Mouse (Mus musculus): ENCODE results near the gene Unc45b.
A peak's percentile ranks its signal among the peaks of the same experiment; 100 is the strongest.

The Unc45b gene

GRCm38 (mm10) chr11:82910250-82910649, at the start of gene Unc45b:
Unc45b (plus strand) TSS chr11:82910550.
- no peak for DNase-seq (ENCODE audit: low read depth in 2 of 2, low spot score in 2 of 2)

DNA sequence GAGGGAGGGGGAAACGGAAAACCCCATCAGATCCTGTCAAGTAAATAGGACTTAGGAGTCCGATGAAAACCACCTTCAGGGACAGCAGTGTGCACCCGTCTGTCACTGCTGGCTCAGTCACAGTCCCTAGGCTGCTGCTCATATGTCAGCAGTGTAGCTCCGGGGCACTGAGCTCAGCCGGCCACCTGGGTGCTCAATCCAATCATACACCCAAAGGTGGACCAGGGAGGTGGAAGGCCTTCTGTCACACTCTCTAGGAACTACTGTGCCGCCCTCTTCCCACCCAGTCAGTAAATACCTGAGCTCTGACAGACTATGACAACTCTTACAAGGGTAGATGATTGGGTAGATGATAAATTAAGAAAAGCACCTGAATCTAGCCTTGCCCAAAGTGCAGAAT, 49.6 kb upstream of the Unc45b start:
- DNase-seq (ENCODE audit: low read depth in 2 of 2, low spot score in 2 of 2): no peak

GRCm38 (mm10) chr11:82861558-82861957, 48.8 kb upstream of the Unc45b start:
- no peak for DNase-seq (ENCODE audit: low read depth in 2 of 2, low spot score in 2 of 2)

DNA sequence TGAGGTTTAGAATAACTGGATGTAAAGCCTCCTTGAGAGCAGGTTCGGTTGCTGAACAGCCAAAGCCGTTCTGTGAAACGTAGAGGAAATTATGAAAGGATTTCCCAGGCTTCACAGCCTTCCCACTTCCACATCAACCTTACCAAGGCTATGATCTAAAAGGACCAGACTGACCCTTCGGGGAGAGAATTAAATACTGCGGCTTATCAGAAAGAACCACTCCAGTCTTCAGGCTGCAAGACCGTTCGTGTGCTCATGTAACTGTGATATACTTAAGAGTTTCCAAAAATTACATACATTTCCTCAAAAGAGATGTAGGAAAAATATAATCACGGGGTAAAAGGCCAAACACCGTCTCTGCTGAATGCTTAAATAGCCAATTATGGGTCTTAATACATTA, 47.7 kb upstream of the Unc45b start:
- DNase-seq (ENCODE audit: low read depth in 2 of 2, low spot score in 2 of 2): no peak

DNA sequence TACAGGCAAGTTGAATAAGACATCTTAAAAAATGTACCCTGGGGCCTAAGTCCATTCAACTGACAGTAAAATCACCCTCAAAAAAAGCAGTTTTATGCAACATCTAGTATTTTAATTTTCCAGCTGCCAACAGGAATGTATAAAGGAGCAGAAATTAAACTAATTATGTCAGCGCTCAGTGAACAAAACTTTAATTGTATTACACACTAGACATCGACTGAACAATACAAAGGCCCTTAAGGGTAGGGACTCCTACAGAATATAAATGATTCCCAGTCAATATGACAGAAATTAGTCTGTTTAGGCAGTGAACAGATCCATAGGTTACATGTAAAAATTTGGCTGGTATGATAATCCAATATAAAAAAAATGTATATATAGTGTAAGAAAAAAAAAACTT, 47.3 kb upstream of the Unc45b start:
- no peak for DNase-seq (ENCODE audit: low read depth in 2 of 2, low spot score in 2 of 2)

DNA sequence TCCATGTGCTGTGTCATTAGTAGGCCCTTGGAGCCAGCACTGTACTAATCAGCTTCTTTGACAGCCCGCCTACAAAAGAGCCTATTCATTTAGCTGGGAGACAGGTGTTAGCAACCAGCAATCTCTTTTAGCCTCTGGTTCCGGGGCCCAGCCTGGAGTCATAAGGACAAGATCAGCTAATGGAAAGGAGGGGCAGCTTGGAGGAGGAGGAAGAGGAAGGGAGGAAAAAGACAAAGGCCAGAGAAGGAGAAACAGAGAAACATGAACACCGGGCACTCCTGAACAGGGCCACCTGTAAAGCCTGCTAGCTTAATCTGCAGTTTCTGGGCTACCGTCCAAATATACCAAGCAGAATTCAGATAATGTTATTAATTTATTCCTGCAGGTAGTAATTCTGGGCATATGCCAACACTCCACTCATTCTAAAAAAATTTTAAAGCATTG, 46.8 kb upstream of the Unc45b start:
- DNase-seq (ENCODE audit: low read depth in 2 of 2, low spot score in 2 of 2): no peak

- DNase-seq (ENCODE audit: low read depth in 2 of 2, low spot score in 2 of 2): no peak
These were observed 44.4 kb upstream of the Unc45b start for GRCm38 (mm10) chr11:82865957-82866356.

DNA sequence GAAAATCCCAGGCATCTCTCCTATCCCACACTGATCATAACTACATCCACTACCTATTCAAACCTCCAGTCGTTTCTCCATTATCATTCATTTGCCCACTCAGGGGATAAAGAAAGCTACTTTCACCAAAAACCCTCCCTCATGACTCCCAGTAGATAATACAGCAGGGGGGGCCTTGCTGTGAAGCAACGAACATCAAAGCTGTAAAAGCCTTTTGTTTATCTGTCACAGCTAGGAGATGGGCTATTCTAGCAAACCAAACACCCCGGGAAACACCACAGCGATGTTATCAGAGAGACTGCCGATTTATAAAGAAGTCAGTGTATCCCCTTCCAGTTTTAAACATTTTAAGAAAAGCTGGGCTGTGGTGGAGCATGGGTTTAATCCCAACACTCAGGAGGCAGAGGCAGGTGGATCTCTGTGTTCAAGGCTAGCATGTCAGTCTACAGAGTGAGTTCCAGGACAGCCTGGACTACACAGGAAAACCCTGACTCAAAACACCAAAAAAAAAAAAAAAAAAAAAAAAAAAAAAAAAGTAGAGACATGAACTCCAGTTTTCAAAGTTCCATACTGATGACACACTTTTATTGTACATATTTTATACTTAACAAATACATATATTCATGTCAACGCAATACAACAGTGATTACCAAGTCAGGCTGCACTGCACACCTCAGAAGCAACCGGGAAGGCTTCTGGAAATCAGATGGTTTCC, 43.3 kb upstream of the Unc45b start:
- DNase-seq (ENCODE audit: low read depth in 2 of 2, low spot score in 2 of 2): no peak

- no peak for DNase-seq (ENCODE audit: low read depth in 2 of 2, low spot score in 2 of 2)
These were observed 42.4 kb upstream of the Unc45b start for GRCm38 (mm10) chr11:82867956-82868355.

- DNase-seq (ENCODE audit: low read depth in 2 of 2, low spot score in 2 of 2): peak in 1 of 2 experiments; percentile 50
These were observed 40.7 kb upstream of the Unc45b start for GRCm38 (mm10) chr11:82869506-82870172.

DNA sequence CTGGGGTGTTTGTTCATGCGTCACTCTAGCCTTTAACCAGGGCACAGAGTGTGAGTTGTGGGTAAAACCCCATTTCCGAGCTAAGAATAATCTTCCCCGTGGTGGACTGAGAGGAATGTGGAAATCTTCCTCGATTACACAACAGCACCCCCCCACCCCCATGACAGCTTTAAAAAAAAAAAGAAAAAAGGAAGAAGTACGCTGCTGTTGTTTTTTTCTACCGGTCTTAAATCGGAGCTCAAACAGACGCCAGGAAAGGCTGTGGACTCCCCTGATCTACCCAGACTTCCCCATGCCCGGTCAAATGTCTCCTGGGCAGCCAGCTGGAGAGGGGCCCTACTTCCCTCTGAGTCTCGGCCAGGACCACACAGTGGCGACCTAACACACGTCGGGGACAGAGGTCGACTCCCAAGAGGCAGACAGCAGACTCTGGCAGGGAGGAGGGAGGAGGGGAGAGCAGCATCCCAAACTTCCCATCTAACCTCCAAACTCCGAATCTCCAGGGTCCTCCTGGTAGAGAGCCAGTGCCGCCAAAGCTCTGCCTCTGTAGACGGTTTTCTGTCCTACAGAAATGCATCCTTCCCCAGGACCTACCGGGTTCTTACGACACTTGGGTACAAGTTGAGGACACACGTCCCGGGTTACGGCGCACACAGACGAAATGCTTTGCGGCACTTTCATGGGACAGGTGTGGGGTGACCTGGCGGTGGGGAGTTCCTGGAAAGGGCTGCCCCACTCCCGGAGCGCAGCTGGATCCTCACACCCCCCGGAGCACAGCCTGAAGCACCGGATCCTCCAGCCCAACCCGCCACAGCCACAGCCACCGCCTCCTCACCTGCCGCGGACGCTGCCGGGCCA, 39.9 kb upstream of the Unc45b start:
- DNase-seq (ENCODE audit: low read depth in 2 of 2, low spot score in 2 of 2): peak in 1 of 2 experiments; percentile 54

- peak; percentile 92 to 93 for DNase-seq (ENCODE audit: low read depth in 2 of 2, low spot score in 2 of 2)
These were observed 39.3 kb upstream of the Unc45b start, which contains the start of gene Rffl for GRCm38 (mm10) chr11:82871031-82871446. Rffl (minus strand) TSS chr11:82871210.

GRCm38 (mm10) chr11:82874924-82875323, 35.4 kb upstream of the Unc45b start:
- DNase-seq (ENCODE audit: low read depth in 2 of 2, low spot score in 2 of 2): no peak

GRCm38 (mm10) chr11:82875631-82876030, 34.7 kb upstream of the Unc45b start:
- DNase-seq (ENCODE audit: low read depth in 2 of 2, low spot score in 2 of 2): no peak

DNA sequence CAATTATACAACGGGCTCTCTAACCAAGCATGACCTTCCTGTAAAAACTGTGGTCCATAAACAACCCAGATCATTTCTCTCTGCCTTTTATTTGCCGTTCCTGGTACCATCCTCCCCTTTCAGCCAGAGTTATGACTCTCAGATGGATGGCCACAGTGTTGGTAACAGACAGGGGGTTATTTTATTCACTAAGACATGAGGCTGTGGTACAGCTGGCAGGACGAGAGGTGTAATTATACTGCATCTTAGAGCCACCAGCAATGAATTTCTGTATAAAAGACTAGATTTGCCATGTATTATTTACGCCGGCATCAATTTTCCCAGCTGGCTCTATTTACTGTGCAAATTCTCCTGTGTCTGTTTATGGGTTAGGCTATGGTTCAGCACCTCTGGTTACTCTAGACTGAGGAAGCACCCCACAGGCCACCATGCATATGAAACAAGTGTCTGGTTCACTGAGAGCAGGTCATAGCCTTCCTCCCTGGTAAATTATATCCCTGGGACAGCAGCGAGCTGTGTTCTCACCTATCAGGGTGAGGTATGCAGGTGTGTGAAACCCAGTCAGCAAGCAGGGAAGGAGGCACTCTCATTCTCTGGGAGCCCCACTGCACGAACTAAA, 32.5 kb upstream of the Unc45b start:
- no peak for DNase-seq (ENCODE audit: low read depth in 2 of 2, low spot score in 2 of 2)

DNA sequence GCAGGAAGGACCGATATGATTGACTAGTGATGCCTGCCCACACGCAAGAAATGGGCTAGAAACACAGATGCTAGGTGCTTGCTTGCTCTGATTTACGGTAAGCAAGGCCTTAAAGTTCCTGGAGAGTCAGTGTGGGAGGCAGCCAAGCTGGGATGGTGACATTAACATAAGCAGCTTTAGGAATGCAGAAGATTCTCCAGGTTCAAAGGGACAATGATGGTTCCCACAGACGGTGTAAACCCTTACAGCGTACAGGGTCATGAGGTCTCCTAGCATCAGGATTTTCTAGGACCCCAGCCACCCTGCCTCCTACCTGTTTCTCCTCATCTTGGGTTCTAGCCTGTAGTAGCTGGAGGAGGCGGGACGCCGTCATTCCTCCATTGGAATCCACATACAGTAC, 27.2 kb upstream of the Unc45b start:
- DNase-seq (ENCODE audit: low read depth in 2 of 2, low spot score in 2 of 2): no peak

- DNase-seq (ENCODE audit: low read depth in 2 of 2, low spot score in 2 of 2): no peak
These were observed 23.8 kb upstream of the Unc45b start for GRCm38 (mm10) chr11:82886559-82886958.

DNA sequence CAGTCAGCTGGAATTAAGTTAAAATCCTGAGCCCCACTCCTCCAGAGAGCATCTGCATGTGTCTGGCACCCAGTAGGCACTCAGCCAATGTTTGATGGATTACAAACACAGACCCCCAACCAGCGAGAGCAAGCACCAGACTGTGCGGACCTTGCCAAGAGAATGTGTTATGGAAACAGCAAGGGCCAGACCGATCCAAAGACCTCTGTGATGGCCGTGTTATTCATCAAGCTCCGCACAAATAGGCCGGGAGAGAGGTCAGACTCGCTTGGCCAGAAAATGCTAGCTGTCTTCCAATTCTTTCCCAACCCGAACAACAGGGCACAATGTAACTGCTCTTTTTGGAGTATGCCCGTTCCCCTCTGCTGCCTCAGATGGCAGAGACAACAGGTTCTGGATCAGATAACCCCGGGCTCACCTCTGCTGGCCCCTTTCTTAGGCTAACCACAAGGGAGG, 21.8 kb upstream of the Unc45b start:
- no peak for DNase-seq (ENCODE audit: low read depth in 2 of 2, low spot score in 2 of 2)

GRCm38 (mm10) chr11:82889524-82890341, 20.6 kb upstream of the Unc45b start:
- DNase-seq (ENCODE audit: low read depth in 2 of 2, low spot score in 2 of 2): peak in 1 of 2 experiments; percentile 4

- peak; percentile 90 to 93 for DNase-seq (ENCODE audit: low read depth in 2 of 2, low spot score in 2 of 2)
These were observed 20.0 kb upstream of the Unc45b start, which contains the start of gene Rad51d for GRCm38 (mm10) chr11:82890342-82890762. Rad51d (minus strand) TSS chr11:82890614.

Data from CD8-positive naive resting alpha-beta T cell, adult 2 months (primary cell).